Mouse (Mus musculus): ENCODE results near the gene Sec61g. TPM values are rescaled to one million over a fixed set of nuclear protein-coding genes. Genes with fewer than 3 reads are reported as not detected.

The Sec61g gene
- total RNA-seq, 2 experiments from 2014 or later: 6.7 to 8.3 TPM

Other genes with a start within 250 kb of the Sec61g start
- 10 to 100 TPM; 32.9 to 40.1 TPM for gene Egfr, start 243.7 kb upstream of the Sec61g start, total RNA-seq (2021)